Mouse (Mus musculus) gastrocnemius, adult 8-10 months (tissue): ENCODE results near the gene Fam221b. TPM values are rescaled to one million over a fixed set of nuclear protein-coding genes. Genes with fewer than 3 reads are reported as not detected.

Source experiments
- DNase-seq, 2 experiments: peaks; one replicate each; pipeline ENCODE4 v3.0.0; 2022; ENCODE audit warnings: low spot score in 2 of 2
- microRNA-seq: library from miRNA; unstranded; fragments of <30 nt; microRNA quantifications from one replicate; pipeline ENCODE4 v1.2.0, GENCODE M21; 2022
- total RNA-seq, 4 experiments: library from RNA; stranded (reverse); gene quantifications; 2 replicates each; pipeline ENCODE4 v1.2.4; 2022

The Fam221b gene
- total RNA-seq, 4 experiments from 2014 or later: 0.07 to 0.12 (median 0.11) TPM; not detected in 1

- no peak for DNase-seq
Measured at GRCm38 (mm10) chr4:43620146-43620778, 48.7 kb downstream of the Fam221b start.

- no peak for DNase-seq
Measured at GRCm38 (mm10) chr4:43613060-43613730, 55.8 kb downstream of the Fam221b start.

GRCm38 (mm10) chr4:43612534-43612933, 56.4 kb downstream of the Fam221b start:
- DNase-seq: no peak

Small RNAs within 50 kb of the gene (microRNA-seq; reads per million reads assigned to microRNA genes)
- not detected for gene Gm25262

Other genes with a start within 250 kb of the Fam221b start
- not detected for gene Fam166b, start 240.0 kb downstream of the Fam221b start, total RNA-seq
- 10 to 100 TPM; 53.4 to 69.3 (median 59.4) TPM for gene Tesk1, start 227.2 kb downstream of the Fam221b start, total RNA-seq
- gene Cd72, start 214.5 kb downstream of the Fam221b start, total RNA-seq: not detected
- not detected for gene Sit1, start 185.4 kb downstream of the Fam221b start, total RNA-seq
- gene Ccdc107, start 176.2 kb downstream of the Fam221b start, total RNA-seq: 10 to 100 TPM; 19.2 to 34.9 (median 25.5) TPM
- not detected for gene Arhgef39, start 169.4 kb downstream of the Fam221b start, total RNA-seq
- 1 to 10 TPM; 3.2 to 8.8 (median 3.8) TPM for gene Car9, start 162.2 kb downstream of the Fam221b start, total RNA-seq
- gene Tpm2, start 145.4 kb downstream of the Fam221b start, total RNA-seq: 1,000 to 10,000 TPM; 3,728 to 5,173 (median 4,676) TPM
- 10 to 100 TPM; 36.3 to 47.6 (median 41.3) TPM for gene Creb3, start 106.8 kb downstream of the Fam221b start, total RNA-seq
- 10 to 100 TPM; 52.5 to 57.4 (median 56.6) TPM for gene Tln1, start 106.5 kb downstream of the Fam221b start, total RNA-seq
- 10 to 100 TPM; 22.8 to 26.9 (median 23.5) TPM for gene Rgp1, start 90.4 kb downstream of the Fam221b start, total RNA-seq
- gene Gba2, start 90.3 kb downstream of the Fam221b start, total RNA-seq: 1 to 10 TPM; 3.8 to 4.4 (median 4.2) TPM
- gene Msmp, start 84.7 kb downstream of the Fam221b start, total RNA-seq: not detected
- 10 to 100 TPM; 31.1 to 40.6 (median 32.6) TPM for gene Npr2, start 37.2 kb downstream of the Fam221b start, total RNA-seq
- gene Spag8, start 15.6 kb downstream of the Fam221b start, total RNA-seq: not detected
- gene Hint2, start 12.7 kb downstream of the Fam221b start, total RNA-seq: 10 to 100 TPM; 46.4 to 48.6 (median 47.3) TPM
- 10 to 100 TPM in 2 of 4 experiments, 1 to 10 TPM in 2; 9.5 to 14.4 (median 10.4) TPM for gene Tmem8b, start 174 bp downstream of the Fam221b start, total RNA-seq
- not detected for gene Olfr70, start 31.7 kb upstream of the Fam221b start, total RNA-seq
- gene Olfr71, start 41.1 kb upstream of the Fam221b start, total RNA-seq: not detected
- 1 to 10 TPM in 3 of 4 experiments, under 1 TPM in 1; 0.73 to 2.9 (median 1.7) TPM for gene Hrct1, start 58.0 kb upstream of the Fam221b start, total RNA-seq
- 1 to 10 TPM in 1 of 4 experiments, under 1 TPM in 3; 0.77 to 1.5 (median 0.91) TPM for gene Spaar, start 60.9 kb upstream of the Fam221b start, total RNA-seq
- gene Olfr159, start 101.9 kb upstream of the Fam221b start, total RNA-seq: not detected
- not detected for gene Olfr156, start 154.8 kb upstream of the Fam221b start, total RNA-seq
- gene Olfr157, start 171.1 kb upstream of the Fam221b start, total RNA-seq: not detected
- gene Olfr155, start 182.4 kb upstream of the Fam221b start, total RNA-seq: not detected
- 1 to 10 TPM; 1.4 to 2.4 (median 2.0) TPM for gene Reck, start 206.4 kb upstream of the Fam221b start, total RNA-seq